Mouse (Mus musculus) adrenal gland, adult 2 months (tissue): Measurements from ENCODE around the gene Lemd1. TPM values are rescaled to one million over a fixed set of nuclear protein-coding genes. Genes with fewer than 3 reads are reported as not detected.
A peak's percentile ranks its signal among the peaks of the same experiment; 100 is the strongest.
"Not testable (repeated sequence)": the region's sequence is repeated elsewhere in the genome, so short reads cannot be mapped to it uniquely, and the experiment has no call there.

Source experiments
- DNase-seq: peaks from one replicate; pipeline ENCODE4 v3.0.0; 2021
- long read RNA-seq: library from polyadenylated mRNA; stranded (forward); transcript quantifications from one replicate; pipeline ENCODE4 v2.0.0, GENCODE M21; 2021
- polyA plus RNA-seq: library from polyadenylated mRNA; depleted of rRNA; stranded (reverse); fragments of >200 nt; gene quantifications from 2 replicates; pipeline ENCODE4 v1.2.3, GENCODE M21; 2012; rRNA removed
- total RNA-seq, 2 experiments: library from RNA; stranded (reverse); gene quantifications; 2 replicates each; pipeline ENCODE4 v1.2.3; 2021

Lemd1 gene
- under 1 TPM in 1 of 2 experiments, not detected in 1; 0.41 TPM for total RNA-seq
- polyA plus RNA-seq, result 0.19 and 0.20 TPM in 2 replicates
- long read RNA-seq, result 0 reads

DNA sequence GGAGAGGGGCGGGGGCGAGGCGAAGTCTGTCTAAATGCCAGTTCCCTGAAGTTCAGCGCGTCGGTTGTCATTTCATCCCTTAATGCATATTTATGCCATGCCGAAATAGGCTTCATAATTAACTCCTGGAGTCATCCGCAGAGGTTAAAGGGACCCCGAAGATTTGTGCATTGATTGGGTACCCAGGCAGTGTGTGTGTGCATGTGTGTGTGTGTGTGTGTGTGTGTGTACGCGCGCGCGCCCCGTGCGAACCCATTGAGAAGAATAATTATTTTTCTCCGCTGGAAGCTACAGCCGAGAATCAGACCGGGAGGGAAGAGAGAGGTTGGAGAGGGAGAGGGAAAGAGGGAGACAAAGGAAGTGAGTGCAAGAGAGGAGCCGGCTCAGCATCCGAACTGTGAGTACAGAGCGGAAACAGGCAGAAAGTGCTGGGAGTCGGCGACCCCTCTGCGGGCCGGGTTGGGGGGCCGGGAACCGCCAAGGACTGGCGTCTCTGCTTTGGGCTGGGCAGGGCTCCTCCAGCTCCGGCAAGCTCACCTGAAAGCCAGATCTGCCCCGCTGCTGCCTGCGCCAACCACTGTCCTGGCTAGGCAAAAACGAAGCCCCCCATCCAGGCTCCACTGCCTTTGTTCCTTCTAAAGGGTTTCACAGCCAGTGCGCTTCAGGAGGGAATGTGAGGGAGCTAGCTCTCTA is at the start of gene Lemd1, which contains the start of gene AC124108.1:
TSS of gene Lemd1 (plus strand) at position 339 of the 693 bp plus-strand sequence.
TSS of gene AC124108.1 (plus strand) at position 365 of the 693 bp plus-strand sequence.
- DNase-seq, result no peak

DNA sequence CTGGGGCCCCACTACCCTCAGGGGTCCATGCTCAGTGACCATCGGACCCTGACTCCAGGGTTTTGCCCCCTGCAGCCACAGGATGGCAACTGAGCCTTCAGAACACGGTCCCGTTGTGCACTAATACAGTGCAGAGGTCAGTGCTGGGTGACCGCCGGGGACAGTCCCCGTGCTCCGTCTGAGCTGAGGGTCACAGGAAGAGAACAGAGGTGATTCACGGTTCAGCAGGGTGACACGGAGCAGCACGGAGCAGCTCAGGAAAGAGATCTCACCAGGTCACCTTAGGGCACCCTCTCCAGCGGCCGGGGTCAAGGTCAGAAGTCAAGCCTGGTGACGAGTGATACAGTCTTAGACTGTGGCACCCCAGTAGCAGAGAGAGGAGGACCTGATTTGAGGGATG is 49.5 kb upstream of the Lemd1 start:
- no peak for DNase-seq

DNA sequence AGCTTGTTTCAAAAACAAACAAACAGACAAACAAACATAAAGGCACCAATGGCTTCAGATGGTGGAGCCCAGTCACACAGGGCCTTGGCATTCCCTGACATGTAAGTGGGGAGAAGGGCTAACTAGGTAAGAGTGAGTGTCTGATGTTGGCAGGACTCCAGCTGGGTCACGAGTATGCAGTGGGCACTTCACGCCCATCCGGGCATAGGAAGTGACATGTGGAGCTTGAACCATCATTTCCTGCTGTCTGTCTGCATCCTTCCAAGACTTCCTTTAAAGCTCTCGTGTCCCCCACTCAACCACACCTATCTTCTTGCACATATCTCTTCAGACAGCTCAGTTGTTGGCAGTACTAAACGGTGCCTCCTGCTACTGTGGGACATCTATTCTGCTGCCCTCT is 48.2 kb upstream of the Lemd1 start:
- no peak for DNase-seq

DNA sequence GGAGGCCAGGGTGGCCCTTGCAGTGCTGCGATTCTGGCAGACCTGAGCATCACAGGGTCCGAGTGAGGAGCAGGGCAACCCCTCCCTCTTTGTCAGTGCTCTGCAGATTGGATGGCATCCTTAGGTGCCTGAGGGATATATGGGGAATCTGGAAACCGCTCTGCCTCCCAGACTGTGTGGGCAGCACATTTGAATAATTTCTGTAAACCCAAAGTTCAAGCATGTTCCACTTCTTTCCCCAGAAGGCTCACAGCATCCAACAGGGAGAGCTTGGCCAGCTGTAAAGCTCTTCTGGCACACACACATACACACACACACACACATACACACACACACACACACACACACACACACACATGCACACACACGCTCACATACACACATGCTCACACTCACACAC is 47.5 kb upstream of the Lemd1 start:
- no peak for DNase-seq

DNA sequence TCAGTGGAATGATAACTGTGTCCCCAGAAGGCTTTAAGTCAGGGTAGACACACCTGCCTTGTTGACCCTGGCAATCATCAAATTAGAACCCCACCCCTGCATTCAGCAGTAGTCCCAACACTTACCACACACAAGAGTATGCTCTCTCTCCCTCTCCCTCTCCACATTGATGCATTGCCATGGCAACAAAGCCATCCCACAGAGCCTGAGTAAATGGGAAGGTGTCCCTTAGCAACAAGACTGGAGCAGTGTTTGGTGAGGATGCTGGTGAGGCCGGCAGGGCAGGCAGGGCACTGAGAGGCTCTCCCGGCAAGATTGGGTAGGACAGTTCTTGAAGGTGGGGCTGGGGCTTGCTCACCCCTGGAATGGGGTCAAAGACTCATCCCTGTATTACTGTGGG is 47.0 kb upstream of the Lemd1 start:
- DNase-seq, result no peak

DNA sequence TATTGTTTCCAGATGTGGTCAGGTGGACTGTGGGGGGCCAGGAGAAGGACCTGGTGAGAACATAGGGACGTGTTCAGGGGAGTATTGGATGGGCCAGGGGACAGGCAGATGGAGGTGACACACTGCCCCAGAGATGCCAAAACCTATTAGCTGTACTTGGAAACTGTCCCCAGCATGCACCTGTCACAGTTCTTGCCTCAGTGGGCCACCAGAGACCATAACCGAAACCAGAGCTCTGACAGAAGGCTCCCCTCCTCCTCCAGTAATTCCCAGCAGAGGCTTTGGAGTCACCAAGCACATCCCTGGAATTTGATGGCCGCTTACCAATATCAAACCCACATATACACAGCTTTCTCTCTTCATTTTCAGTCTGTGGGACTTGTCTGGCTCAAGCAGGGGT is 46.4 kb upstream of the Lemd1 start:
- DNase-seq, result no peak

DNA sequence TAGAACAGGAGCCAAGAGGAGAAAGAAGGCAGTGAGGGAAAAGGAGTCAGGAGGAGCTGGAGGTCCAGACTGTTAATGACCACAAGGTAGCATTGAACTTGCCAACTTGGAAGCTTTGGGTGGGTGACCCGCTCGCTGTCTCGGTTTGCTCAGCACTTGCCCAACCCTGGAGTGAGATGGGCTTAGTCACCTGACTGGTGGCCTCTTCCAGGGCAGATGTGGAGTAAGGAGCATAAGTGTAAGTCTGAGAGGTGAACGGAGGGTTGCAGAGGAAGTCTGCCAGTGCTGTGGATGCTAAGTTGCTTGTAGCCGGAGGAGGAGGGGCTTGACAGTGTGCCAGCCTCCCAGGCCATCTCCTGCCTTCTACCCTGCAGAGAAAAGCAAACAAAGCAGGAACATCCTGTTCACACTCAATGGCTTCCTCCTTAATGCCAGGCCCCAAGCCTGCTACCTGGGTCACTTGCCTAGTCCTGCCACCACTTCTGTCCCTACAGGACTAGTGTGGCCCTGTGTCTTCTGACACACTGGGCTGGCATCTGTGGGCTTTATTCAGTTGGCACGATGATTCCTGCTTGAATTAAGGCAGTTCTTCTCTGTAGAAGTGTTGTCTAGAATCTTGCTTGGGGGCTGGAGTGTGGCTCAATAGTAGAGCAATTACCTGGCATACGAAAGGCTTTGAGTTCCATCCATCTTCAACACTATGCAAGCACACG is 45.1 kb upstream of the Lemd1 start:
- peak; percentile 46 for DNase-seq

DNA sequence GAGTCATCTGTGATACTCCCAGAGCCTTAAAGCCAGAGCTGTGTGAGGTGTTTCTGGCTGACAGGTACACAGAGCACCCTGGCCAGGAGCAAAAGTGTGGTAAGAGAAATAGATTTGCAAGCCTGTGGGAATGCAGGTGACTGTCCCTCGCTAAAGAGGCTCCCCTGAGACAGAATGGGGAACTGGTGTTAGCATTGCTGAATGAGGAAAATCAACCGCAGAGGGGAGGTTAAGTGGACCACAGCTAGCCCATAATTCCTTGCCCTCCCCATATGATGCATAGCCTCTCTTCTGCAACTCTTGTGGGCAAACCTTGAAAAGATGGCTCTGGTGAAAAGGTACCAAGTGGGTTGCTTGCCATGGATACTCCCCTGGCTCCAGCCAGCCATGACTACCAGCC is 41.8 kb upstream of the Lemd1 start:
- no peak for DNase-seq

DNA sequence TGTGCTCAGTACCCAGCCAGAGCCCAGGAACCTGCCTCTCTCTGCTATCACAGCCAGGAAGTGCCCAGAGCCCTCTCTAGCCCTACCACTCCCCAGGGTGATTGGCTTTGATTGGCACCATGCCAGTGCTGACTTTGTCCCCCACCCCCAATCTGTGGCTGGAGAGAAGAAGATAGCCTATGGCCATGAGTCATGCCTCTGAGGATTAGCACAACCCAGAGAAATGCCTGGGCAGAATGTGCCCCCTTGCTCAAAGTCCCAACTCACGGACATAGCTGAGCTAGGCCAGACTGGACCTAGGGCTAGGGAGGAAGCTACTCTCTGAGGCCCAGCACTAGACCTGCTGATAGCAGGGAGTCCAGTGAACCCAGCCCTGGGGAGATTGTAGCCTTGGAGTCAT is 41.1 kb upstream of the Lemd1 start:
- no peak for DNase-seq

DNA sequence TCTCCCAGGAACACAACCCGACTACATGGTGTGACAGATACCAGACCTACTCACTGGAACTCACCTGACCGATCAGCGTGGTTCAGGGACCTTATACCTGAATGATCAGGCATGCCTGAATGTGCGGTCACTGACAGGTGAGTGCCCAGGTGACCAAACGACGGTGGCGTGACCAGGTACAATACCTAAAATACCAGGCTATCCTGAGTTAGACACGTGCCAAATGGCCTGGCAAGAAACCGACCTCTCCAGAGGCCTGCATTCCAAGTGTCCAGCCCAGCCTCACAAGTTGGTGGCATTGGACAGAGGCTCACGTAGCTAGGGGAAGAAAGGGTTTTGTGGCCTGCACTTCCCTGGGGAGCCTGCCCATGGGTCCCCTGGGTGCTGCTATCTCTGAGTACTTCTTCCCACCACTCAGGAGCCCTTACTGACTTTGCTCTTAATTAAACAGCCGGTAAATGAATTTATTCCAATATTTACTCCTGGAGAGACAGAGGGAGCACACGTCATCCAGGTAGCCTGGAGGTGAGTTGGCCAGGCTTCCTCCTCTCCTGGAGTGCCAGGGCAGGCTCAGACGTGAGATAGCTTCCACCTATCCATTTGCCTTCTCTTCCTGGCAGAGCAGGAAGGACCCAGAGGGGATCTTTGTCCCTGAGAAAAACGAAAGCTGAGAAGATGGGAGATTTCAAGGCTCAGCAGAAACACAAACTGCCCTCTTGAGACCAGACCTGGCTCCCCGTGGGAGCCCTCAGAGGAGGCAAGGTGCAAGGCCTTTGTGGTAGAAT is 40.2 kb upstream of the Lemd1 start:
- no peak for DNase-seq

DNA sequence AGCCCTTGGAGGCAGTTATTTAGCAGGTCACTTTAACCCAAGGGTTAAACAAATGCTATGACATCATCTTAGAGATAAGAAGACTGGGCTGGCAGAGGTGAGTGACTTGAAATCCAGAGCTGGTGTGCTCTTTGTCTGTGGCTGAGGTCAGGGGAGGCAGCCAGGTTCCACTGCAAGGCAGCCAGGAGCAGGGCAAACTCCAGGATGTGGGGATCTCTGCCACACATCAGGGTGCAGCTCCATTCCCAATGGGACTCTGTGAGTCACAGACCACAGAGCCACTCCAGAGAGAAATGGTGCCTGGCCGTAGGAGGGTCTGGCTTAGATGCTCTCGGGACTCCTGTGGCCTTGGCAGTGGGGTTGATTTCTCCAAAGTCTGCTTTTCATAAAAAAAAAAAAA is 39.3 kb upstream of the Lemd1 start:
- DNase-seq, result no peak

DNA sequence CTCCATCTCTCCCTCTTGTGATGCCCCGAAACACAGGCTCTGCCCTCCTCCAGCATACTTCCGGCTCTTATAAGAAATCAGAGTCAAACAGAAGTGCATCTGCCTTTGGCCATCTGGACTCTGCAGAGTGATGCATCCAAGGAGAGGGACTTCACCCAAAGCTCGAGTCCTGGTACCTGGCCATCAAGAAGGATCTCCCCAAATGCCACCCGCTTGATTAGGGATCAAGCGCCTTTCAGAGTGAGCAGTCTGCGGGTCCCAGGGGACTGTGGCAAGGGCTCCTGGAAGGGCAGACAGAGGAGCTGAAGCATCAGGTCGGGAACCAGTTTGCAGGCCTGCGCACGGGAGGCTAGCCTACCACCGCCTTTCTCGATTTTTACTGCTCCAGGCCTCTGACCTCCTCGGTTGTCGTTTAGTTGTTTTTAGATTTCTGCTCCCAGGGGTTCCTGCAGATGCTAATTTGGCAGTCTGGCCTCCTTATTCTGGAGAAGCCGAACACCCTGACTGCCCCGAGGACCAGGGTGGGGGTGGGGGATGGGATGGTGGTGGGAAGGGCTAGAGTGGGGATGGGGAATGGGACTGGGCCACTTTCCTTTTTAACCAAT is 38.0 kb upstream of the Lemd1 start:
- DNase-seq, result no peak

DNA sequence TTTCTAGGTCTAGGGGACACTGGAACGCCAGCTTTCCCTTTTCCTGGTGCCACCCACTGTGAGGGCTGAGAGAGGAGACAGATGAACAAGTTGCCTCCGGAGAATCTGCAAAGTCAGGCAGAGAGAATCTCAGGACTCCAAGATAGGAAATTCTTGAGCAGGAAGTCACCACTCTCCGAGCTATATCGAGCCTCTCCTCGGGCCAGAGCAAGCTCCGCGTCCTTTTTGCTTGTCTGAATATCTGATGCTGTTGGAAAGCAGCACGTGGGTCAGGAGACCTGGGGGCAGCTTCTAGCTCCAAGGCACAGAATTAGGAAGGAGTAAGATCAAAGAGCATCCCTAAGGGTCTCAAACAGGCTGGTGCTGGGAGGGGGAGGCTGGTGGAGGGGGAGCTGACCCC is 37.5 kb upstream of the Lemd1 start:
- no peak for DNase-seq

DNA sequence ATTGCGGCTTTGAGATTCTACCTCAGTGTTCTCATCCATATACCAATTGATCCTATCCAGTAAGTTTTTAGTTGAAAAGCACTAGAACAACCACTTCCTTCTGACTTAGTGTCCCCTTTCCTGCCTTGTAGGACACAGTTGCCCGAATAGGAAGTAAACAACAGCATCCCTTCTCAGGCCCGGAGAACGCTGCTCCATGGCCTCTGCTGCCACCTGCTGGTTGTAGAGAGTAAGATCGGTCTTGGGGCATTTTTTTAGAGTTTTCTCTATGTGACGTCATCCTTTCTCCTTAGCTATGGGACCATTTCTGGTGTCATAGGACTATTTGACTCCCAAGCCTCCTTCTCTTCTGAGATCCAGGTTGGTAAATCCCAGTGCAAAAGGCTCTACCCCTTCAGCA is 35.5 kb upstream of the Lemd1 start:
- peak; percentile 84 for DNase-seq

DNA sequence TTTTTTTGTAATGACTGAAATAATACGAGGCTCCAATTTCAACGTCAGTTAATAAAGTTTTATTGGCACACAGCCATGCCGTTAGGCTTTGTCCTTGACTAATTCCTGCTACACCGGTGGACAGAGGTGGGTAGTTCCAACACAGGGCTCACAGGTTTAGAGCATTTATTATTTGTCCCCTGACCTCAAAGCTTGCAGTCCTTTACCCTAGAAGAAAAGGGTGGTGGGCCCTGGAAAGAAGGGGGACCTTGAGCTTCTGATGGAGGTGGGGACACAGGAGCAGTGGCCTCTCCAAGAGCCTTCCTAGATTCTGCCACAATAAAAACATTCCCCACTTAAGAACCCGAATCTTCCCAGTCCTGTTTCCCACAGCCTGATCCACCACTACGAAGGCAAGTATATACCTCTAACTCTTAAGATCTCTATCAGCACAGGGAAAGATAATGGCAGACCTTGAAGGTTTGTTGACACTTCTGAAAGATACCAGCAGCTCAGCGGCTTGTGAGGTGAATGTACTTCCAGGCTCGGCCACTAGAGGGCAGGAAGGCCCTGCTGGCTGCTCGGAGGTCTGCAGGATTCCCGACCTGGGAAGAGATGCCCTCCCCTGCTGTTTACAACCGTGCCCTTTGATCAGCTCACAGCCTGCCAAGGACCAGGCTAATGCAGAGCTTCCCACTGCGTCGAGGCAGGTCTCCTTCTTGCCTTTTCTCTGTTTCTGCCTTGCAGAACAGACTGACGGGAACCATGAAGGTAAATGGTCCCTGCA is 34.0 kb upstream of the Lemd1 start:
- DNase-seq, result peak; percentile 84

DNA sequence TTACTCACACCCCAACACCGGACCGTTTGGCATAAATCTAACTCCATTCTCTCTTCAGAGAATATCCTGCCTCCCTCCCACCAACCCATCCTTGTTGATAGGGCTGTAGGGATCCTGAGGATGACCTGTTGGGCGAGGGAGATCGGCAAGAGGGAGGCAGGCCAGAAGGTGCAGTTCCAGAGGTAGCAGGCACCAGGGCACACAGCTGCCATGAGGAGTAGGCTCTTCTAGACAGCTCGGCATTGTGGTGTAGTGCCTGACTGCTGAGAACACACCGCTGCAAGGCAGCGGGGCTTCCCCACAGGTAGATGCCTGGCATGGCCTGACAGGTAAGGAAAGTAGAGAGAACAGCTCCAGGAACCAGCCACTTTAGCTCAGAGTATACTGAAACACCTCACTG is 33.4 kb upstream of the Lemd1 start:
- no peak for DNase-seq

DNA sequence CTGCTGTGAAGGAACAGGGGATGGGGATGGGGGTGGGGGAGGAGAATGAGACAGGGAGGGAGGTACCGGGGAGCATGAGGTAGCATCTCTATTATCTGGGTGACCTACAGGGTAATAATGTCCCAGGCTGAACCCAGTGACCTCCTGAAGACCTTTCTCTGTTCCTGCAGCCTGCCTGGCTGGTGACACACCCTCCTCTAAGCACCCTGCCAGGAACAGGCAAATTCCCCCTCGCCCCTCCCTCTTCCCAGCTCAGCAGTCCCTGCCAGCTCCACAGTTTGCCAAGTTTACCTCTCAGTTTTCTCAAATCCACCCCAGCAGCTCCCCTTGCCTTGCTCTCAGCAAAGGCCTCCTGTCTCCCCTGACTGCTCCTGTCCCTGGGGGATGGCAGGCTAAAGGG is 32.5 kb upstream of the Lemd1 start:
- DNase-seq, result no peak

DNA sequence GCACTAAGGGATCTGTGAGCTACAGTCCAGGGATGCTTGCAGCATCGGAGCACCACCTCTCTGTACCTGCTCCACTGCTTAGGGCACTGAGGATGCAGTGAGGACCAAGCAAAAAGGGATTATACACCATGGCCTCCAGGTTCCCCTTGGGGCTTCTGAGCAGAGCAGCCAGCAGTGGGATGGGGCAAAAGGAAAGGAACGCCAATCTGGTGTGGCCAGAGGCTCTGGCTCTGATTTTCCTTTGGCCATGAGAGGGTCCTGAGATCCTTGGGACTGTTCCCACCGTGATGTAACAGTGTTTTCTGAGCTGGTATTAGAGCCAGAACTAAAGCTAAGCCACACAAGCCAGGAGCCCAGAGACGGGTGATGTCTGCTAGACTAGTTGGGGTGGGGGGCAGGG is 31.6 kb upstream of the Lemd1 start:
- DNase-seq, result no peak

DNA sequence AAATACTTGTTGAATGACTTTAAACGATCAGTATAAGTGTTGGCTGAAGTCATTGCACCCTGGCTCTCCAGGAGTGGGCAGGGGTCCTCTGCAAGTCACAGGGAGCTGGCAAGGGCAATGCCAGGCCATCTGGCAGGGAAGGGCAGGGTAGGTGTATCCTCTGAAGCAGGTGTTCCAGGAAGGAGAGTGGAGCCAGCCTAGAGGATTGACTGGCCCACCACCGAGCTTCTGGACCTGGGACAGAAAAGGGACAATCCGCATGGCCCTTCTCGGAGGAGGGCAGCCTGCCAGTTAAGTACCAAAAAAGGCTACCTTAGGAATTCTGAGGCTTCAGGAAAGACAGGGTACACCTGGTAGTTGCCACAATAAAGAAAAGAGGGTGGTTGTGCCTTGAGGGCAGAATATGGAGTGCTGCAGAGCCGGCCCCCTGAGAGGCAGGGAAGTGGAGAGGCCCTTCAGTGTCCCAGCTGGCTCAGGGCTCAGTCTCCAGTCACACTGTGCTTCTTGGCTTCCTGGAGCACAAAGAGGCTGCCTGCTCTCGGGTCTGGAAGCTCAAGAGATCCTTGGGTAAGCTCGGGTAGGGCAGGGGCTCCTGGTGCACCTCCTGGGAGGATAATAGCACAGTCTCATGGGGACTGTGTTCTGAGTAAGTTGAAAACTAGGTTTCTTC is 29.9 kb upstream of the Lemd1 start:
- DNase-seq, result no peak

DNA sequence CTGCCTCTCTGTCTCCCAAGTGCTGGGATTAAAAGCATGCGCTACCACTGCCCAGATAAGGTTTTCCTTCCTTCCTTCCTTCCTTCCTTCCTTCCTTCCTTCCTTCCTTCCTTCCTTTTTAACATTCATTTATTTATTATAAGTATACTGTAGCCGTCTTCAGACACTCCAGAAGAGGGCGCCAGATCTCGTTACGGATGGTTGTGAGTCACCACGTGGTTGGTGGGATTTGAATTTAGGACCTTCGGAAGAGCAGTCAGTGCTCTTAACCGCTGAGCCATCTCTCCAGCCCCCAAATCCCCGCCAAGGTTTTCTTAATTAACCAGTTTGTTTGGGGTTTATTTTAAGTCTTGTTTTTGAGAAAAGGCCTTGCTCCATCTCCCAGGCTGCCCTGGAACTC is 28.6 kb upstream of the Lemd1 start:
- not testable (repeated sequence) for DNase-seq
